Mouse (Mus musculus): ENCODE measurements at regions not wholly inside any gene's neighbourhood (a gene's known extent, or its start where the extent isn't known, plus 50 kb on each side); places are given as distances from the start of the nearest gene placed in this dataset.

- DNase-seq (ENCODE audit: low read depth, low spot score), result no peak
These were observed 83.1 kb upstream of the Pcdh8 start for GRCm38 (mm10) chr14:79854216-79854615.

- no peak for DNase-seq (ENCODE audit: low read depth, low spot score)
These were observed 81.6 kb upstream of the Pcdh8 start for GRCm38 (mm10) chr14:79852683-79853082.

- no peak for DNase-seq (ENCODE audit: low read depth, low spot score)
These were observed 80.7 kb upstream of the Pcdh8 start for GRCm38 (mm10) chr14:79851795-79852194.

- no peak for DNase-seq (ENCODE audit: low read depth, low spot score)
These were observed 80.1 kb upstream of the Pcdh8 start for GRCm38 (mm10) chr14:79851231-79851630.

- DNase-seq (ENCODE audit: low read depth, low spot score), result no peak
These were observed 78.7 kb upstream of the Pcdh8 start for GRCm38 (mm10) chr14:79849617-79850435.

- DNase-seq (ENCODE audit: low read depth, low spot score), result no peak
These were observed 77.0 kb upstream of the Pcdh8 start for GRCm38 (mm10) chr14:79848116-79848515.

- DNase-seq (ENCODE audit: low read depth, low spot score), result no peak
These were observed 73.2 kb upstream of the Pcdh8 start for GRCm38 (mm10) chr14:79844306-79844705.

GRCm38 (mm10) chr14:79843135-79843550 is 72.0 kb upstream of the Pcdh8 start:
- no peak for DNase-seq (ENCODE audit: low read depth, low spot score)

- DNase-seq (ENCODE audit: low read depth, low spot score), result no peak
These were observed 71.6 kb upstream of the Pcdh8 start for GRCm38 (mm10) chr14:79842734-79843133.

- DNase-seq (ENCODE audit: low read depth, low spot score), result no peak
These were observed 66.0 kb upstream of the Pcdh8 start for GRCm38 (mm10) chr14:79837101-79837500.

GRCm38 (mm10) chr14:79836186-79836585 is 65.1 kb upstream of the Pcdh8 start:
- no peak for DNase-seq (ENCODE audit: low read depth, low spot score)

GRCm38 (mm10) chr14:79824670-79825446 is 53.7 kb upstream of the Pcdh8 start:
- DNase-seq (ENCODE audit: low read depth, low spot score), result no peak

- no peak for DNase-seq (ENCODE audit: low read depth, low spot score)
These were observed 51.5 kb upstream of the Pcdh8 start for GRCm38 (mm10) chr14:79822453-79823117.

GRCm38 (mm10) chr14:79822011-79822435 is 50.9 kb upstream of the Pcdh8 start:
- no peak for DNase-seq (ENCODE audit: low read depth, low spot score)

- DNase-seq (ENCODE audit: low read depth, low spot score), result no peak
These were observed 50.4 kb upstream of the Pcdh8 start for GRCm38 (mm10) chr14:79821352-79822010.

Measured in retina, adult 2 months (tissue).